Mouse (Mus musculus) heart, embryonic 14.5 days (tissue): ENCODE measurements around the gene Acvrl1. TPM values are rescaled to one million over a fixed set of nuclear protein-coding genes. Genes with fewer than 3 reads are reported as not detected.
A peak's percentile ranks its signal among the peaks of the same experiment; 100 is the strongest.

Experiments used
- ATAC-seq: fragments of 200-750 bp; cut with Nextera tagmentation; 2 replicates; pipeline ENCODE4 v1.8.0; 2017; ENCODE audit warnings: low read depth, moderate TSS enrichment; ENCODE audit not compliant: insufficient number of reproducible peaks, insufficient read depth, low FRiP score
- H3K27ac ChIP-seq, 2 experiments: fragments of 200-500 bp in 1 of 2; fragments of 300-500 bp in 1 of 2; sonication (generic) in 1 of 2; replicated peaks in 1 of 2; 2 replicates each; pipeline ENCODE4 v1.5.1; 2012 to 2014; ENCODE audit warnings: low read depth in 2 of 2, low read length in 2 of 2, control low read depth in 1 of 2, mild to moderate bottlenecking in 1 of 2, mixed read lengths in 1 of 2; ENCODE audit not compliant: control insufficient read depth in 1 of 2, insufficient read depth in 1 of 2
- H3K27me3 ChIP-seq: fragments of 300-500 bp; sonication (generic); 2 replicates; pipeline ENCODE4 v1.6.1; 2014; ENCODE audit warnings: mild to moderate bottlenecking, low read length, control low read depth; ENCODE audit not compliant: control insufficient read depth, insufficient read depth
- H3K36me3 ChIP-seq: fragments of 300-500 bp; sonication (generic); 2 replicates; pipeline ENCODE4 v1.6.1; 2014; ENCODE audit warnings: mild to moderate bottlenecking, control low read depth, low read length, mixed read lengths; ENCODE audit not compliant: control insufficient read depth, insufficient read depth
- H3K4me1 ChIP-seq, 2 experiments: fragments of 200-500 bp in 1 of 2; fragments of 300-500 bp in 1 of 2; sonication (generic) in 1 of 2; 2 replicates each; pipeline ENCODE4 v1.6.1; 2012 to 2014; ENCODE audit warnings: low read length in 2 of 2, control low read depth in 1 of 2, mixed read lengths in 1 of 2; ENCODE audit not compliant: control insufficient read depth in 2 of 2, insufficient read depth in 2 of 2
- H3K4me2 ChIP-seq: fragments of 300-500 bp; sonication (generic); 2 replicates; pipeline ENCODE4 v1.6.1; 2014; ENCODE audit warnings: mild to moderate bottlenecking, low read length
- H3K4me3 ChIP-seq, 2 experiments: fragments of 200-500 bp in 1 of 2; fragments of 300-500 bp in 1 of 2; sonication (generic) in 1 of 2; 2 replicates each; pipeline ENCODE4 v1.5.1; 2012 to 2014; ENCODE audit warnings: low read length in 2 of 2, mild to moderate bottlenecking in 2 of 2, control low read depth in 1 of 2, low read depth in 1 of 2, moderate library complexity in 1 of 2; ENCODE audit not compliant: control insufficient read depth in 1 of 2, insufficient read depth in 1 of 2
- H3K9ac ChIP-seq: fragments of 300-500 bp; sonication (generic); 2 replicates; pipeline ENCODE4 v1.6.1; 2014; ENCODE audit warnings: mild to moderate bottlenecking, low read length
- H3K9me3 ChIP-seq: fragments of 300-500 bp; sonication (generic); 2 replicates; pipeline ENCODE4 v1.6.1; 2016; ENCODE audit warnings: low read length, control low read depth; ENCODE audit not compliant: control insufficient read depth
- WGBS: fragments of 180-500 bp; shearing (Covaris S2); extraction: QIAGEN DNeasy Blood & Tissue Kit; methylation state at CpG from one replicate; pipeline ENCODE4 v1.1.7; 2014; 5-methylcytosine and 5-hydroxymethylcytosine counted together
- polyA plus RNA-seq: library from polyadenylated mRNA; unstranded; fragments of >200 nt; fragmentation: Nextera tagmentation; extraction: Ambion mirVana; gene quantifications from 2 replicates; pipeline ENCODE4 v1.2.1, GENCODE M21; 2014

Gene Acvrl1
- 5.8 and 8.1 TPM in 2 replicates for polyA plus RNA-seq

DNA sequence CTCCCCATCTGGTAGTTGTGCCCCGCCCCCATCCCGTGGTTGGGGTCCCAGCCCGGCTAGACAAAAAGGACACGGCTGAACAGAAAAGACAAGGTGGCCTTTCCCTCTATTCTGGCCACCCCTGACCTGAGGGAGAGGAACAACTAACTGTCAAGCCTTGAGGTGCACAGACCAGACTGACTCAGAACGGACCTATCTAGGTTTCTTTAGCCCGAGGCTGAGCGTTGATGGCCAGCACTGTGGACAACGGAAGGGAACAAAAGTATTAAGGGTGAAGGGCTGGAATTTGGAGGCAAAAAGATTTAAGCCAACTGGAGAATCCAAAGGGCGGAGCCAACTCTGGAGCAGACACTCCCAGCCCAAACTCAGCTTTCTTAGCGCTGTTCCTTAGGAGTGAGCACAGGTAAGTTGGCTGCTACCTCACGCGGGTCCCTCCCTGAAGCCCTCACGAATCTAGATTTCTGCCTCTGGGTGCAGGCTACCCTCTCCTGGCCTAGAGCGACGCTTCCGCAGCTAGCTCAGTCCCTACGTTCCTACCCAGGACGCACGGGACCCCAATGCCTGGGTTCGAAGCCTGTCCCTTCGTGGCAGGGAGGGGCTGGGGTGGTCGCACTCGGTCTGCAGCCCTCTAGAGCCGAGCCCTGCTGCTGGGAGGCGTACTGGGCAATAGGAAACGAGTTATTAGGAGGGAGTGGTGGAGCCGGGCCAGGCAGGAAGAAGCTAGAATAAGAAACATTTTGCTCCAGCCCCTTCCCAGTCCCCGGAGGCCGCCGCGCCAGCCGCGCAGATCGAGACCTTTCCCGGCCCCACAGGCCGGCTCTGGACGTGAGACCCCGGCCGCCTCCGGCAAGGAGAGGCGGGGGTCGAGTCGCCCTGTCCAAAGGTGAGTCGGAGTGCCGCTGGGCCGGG lies at the start of gene Acvrl1:
Acvrl1 (plus strand) TSS at position 342 of the 909 bp plus-strand sequence.
- 3% methylated on average over 46 of the region's 46 CpGs for WGBS
- H3K9me3 ChIP-seq: no peaks in the 10 kb centered on the region

DNA sequence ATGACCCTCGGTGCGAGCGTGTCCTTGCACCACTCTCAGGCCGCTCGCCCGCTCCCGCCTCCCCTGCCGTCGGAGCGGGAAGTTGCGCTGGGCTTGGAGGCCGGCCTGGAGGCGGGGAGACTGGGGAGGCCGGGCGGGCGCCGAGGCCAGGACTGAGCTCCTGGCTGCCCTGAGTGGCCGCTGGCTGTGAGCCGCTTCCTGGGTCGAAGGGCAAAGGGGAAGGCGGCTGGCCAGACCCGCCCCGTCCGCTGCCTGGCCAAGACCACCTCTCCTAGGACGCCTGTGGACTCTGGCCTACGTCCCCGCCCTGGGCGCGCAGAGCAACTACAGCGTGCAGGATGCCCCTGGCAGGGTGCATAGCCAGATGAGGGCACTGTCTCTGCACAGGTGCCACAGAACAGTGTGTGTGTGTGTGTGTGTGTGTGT lies 49.6 kb upstream of the Acvrl1 start:
- H3K36me3 ChIP-seq: no peaks in the 10 kb centered on the region
- peaks cover 10 to 32% of the 10 kb centered on the region in 2 experiments; a peak in 3 of 4 replicates for H3K4me1 ChIP-seq
- peak overlapping the region; percentile 79 for H3K4me2 ChIP-seq
- ATAC-seq: peak; percentile 64
- peaks cover 23% of the 10 kb centered on the region for H3K27me3 ChIP-seq
- peak overlapping the region; percentile 83 for H3K9ac ChIP-seq
- H3K4me3 ChIP-seq: peak overlapping the region; percentile 64 to 69
- peak overlapping the region; percentile 67 to 68; a peak in 3 of 4 replicates for H3K27ac ChIP-seq
- 1% methylated on average over 30 of the region's 30 CpGs for WGBS
- H3K9me3 ChIP-seq: no peaks in the 10 kb centered on the region

More for the DNA sequence above, at the start of gene Acvrl1:
- Histone ChIP-seq H3K4me1 (peaks cover 28 to 32% of the 10 kb centered on the region in 2 experiments), H3K4me2 (peak within 1 kb of the TSS; percentile 68), H3K27ac (peak within 1 kb of the TSS; percentile 0 to 24; a peak in 2 of 4 replicates), H3K4me3 (peak within 1 kb of the TSS; percentile 45 to 47), H3K9ac (peak within 1 kb of the TSS; percentile 70), H3K36me3 (no peaks in the 10 kb centered on the region), H3K27me3 (peaks cover 38% of the 10 kb centered on the region)
- no peak for ATAC-seq

DNA sequence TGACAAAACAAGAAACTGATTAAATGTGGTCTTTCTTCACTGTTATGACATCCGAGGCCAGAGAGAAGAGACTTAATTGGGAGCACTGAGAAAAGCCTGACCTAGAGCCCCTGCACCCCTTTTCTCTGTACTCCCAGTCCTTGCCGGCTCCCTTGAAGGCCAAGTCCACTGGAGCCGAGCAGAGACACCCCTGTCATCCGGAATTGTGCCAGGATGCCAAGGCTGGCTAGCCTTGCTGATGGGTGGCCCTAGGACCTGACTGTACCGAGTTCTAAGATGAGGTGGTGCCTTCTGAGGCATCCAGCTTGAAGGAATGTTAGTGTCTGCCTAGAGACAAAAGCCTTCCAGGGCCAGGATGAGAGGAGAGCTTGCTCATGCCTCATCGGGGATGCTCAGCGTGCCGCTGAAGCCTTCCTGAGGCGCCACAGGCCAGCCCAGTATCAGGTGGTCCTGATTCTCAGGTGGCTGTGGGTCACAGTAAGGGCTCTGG lies 48.2 kb upstream of the Acvrl1 start:
- H3K4me1 ChIP-seq: peaks cover 10 to 31% of the 10 kb centered on the region in 2 experiments; a peak in 3 of 4 replicates
- WGBS: 83% methylated on average over 9 of the region's 9 CpGs
- H3K36me3 ChIP-seq: no peaks in the 10 kb centered on the region
- H3K4me3 ChIP-seq: no peak overlapping the region
- H3K9me3 ChIP-seq: no peaks in the 10 kb centered on the region
- ATAC-seq: no peak
- H3K27ac ChIP-seq: no peak overlapping the region
- no peak overlapping the region for H3K9ac ChIP-seq
- H3K27me3 ChIP-seq: peaks cover 23% of the 10 kb centered on the region
- no peak overlapping the region for H3K4me2 ChIP-seq

DNA sequence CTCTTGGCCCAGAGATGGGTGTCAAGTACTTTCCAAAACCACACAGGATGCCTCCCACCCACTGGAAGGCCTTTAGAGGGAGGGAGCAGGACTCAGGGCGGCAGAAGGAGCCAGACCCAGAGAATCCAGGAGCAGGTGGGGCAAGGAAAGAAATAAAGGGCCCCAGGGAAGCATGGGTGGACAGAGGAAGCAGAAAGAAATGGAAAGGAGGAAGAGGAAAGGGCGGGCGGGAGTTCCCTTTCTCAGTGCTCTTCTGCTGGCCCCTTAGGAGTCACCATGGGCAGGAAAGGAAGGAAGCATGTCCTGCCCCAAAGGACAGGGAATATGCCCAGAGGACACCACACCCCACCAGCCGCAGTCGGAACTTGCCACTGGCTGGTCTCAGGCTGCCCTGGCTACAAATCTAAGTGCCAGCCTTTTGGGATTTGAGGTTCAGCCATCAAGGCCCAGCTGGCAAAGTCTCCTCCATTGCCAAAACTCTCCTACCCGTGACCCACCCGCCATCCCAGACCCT lies 47.2 kb upstream of the Acvrl1 start:
- Histone ChIP-seq H3K4me3 (no peak overlapping the region), H3K9me3 (no peaks in the 10 kb centered on the region), H3K9ac (no peak overlapping the region), H3K27me3 (peaks cover 19% of the 10 kb centered on the region), H3K27ac (no peak overlapping the region), H3K36me3 (no peaks in the 10 kb centered on the region), H3K4me1 (peaks cover 8 to 22% of the 10 kb centered on the region in 2 experiments; a peak in 3 of 4 replicates), H3K4me2 (no peak overlapping the region)
- ATAC-seq: no peak
- 82% methylated on average over 7 of the region's 7 CpGs for whole genome bisulfite sequencing

DNA sequence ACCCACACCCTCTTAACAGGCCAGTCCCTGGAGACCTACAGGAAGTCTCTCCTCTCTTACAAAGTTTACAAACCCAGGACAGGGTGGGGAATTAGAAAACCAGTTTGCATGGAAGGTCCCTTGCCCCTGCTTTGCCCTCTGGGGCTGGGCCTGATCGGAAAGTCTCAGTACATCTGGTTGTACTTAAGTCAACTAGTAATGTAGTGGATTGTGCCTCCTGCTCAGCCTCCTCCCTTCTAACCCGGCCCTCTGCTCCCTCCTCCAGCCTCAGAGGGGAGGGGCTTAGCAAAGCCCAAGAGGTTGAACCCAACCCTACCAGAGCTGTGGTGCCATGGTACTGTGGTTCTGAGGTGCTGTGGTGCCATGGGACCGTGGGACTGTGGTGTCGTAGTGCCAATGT lies 46.1 kb upstream of the Acvrl1 start:
- 57% methylated on average over 4 of the region's 4 CpGs for WGBS
- ATAC-seq: no peak
- H3K4me1 ChIP-seq: peaks cover 6 to 12% of the 10 kb centered on the region in 2 experiments; a peak in 3 of 4 replicates

DNA sequence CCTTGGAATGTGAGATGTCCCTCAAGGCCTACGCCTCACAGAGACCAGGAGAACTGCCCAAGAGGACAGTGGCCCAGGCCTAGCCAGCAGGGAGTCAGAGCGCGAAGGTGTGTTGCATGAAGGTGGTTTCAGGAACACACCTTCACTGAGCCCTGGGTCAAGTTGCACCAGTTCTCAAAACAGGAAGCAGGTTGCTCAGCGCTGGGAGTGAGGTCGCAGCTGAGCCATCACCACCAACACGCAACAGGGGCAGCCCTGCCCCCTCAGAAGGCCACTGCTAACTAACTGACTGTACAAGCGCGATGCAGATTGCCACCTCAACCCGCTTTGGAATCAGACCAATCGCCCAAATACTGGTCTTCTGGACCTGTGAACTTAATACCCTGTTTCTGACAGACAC lies 43.8 kb upstream of the Acvrl1 start:
- Histone ChIP-seq H3K9ac (no peak overlapping the region), H3K4me2 (no peak overlapping the region), H3K27me3 (no peaks in the 10 kb centered on the region), H3K36me3 (no peaks in the 10 kb centered on the region), H3K4me3 (no peak overlapping the region), H3K27ac (no peak overlapping the region), H3K4me1 (peaks cover 0 to 4% of the 10 kb centered on the region in 2 experiments; a peak in 2 of 4 replicates), H3K9me3 (no peaks in the 10 kb centered on the region)
- no peak for ATAC-seq
- 56% methylated on average over 10 of the region's 10 CpGs for WGBS

More for the DNA sequence above, 46.1 kb upstream of the Acvrl1 start:
- Histone ChIP-seq H3K27me3 (peaks cover 8% of the 10 kb centered on the region), H3K27ac (no peak overlapping the region), H3K36me3 (no peaks in the 10 kb centered on the region), H3K4me3 (no peak overlapping the region), H3K9me3 (no peaks in the 10 kb centered on the region), H3K9ac (no peak overlapping the region), H3K4me2 (no peak overlapping the region)

DNA sequence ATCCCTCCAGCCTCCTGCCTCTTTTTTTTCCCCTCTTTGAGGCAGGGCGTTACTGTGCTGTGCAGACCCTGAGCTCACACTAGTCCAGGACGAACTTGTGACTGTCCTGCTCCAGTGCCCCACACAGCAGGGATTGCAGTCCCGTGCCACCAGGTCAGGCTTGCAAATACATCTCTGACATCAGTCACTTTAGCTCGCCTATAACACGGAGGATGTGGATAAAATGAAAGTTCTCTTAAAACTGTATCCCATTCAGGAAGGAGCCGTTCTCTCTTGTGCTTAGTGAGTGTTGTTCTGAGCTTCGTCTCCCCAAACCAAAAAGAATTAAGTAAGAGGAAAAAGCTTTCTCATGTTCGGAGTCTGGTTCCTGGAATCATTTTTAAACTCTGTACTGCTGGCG lies 41.9 kb upstream of the Acvrl1 start:
- Histone ChIP-seq H3K36me3 (no peaks in the 10 kb centered on the region), H3K4me3 (no peak overlapping the region), H3K9ac (no peak overlapping the region), H3K27me3 (no peaks in the 10 kb centered on the region), H3K9me3 (no peaks in the 10 kb centered on the region), H3K4me1 (no peaks in the 10 kb centered on the region), H3K27ac (no peak overlapping the region), H3K4me2 (no peak overlapping the region)
- no peak for ATAC-seq
- WGBS: 73% methylated on average over 9 of the region's 9 CpGs
